In the genomic region with DNA sequence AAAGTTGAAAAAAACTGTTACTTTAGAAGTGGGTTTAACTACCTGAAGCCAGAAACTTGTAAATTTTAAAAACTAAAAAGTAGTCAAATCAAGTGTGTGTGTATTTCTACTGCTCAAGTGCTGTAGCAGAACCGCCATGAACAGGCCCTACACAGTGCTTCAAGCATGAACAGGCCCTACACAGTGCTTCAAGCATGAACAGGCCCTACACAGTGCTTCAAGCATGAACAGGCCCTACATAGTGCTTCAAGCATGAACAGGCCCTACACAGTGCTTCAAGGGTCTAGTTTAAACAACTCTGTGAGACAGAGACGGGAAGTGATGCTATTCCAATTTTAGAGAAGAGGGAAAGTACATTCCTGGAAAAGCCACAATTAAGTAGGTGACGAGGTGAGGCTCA, we compare ENCODE assay signal across 21 mouse cellular contexts. TPM values are rescaled to one million over a fixed set of nuclear protein-coding genes. Genes with fewer than 3 reads are reported as not detected.
DNase-seq lines count a peak whose midpoint lies in the region; ATAC-seq and TF ChIP-seq lines count a peak whose summit lies in the region.
"Had no signal": no experiment of that assay in that cellular context is flagged by ENCODE, and none has a peak within 500 bp of the region (broad histone marks: within the 10 kb centered on the region; RNA-seq: fewer than 3 reads in every experiment).

No protein-coding gene starts in this region.

- no peak for TF ChIP-seq CTCF in lung, adult 2 months (IDR thresholded peaks at IDR 0.05; ENCODE audit: insufficient read depth, low read length)

- no peaks in the 10 kb centered on the region for H3K9me3 ChIP-seq in lung, embryonic 16.5 days (ENCODE audit: control insufficient read depth, low read length)
- H3K9me3 ChIP-seq: embryonic facial prominence, embryonic 13.5 days; embryonic facial prominence, embryonic 15.5 days; forebrain, embryonic 10.5 days; forebrain, embryonic 12.5 days had no signal

- no peaks in the 10 kb centered on the region for H3K27me3 ChIP-seq in lung, embryonic 16.5 days (ENCODE audit: control insufficient read depth, insufficient read depth, low read depth, low read length)
- H3K27me3 ChIP-seq: embryonic facial prominence, embryonic 13.5 days; embryonic facial prominence, embryonic 15.5 days; forebrain, embryonic 12.5 days had no signal

- H3K9ac ChIP-seq in lung, embryonic 16.5 days (ENCODE audit: low read length), result no peak overlapping the region
- H3K9ac ChIP-seq: embryonic facial prominence, embryonic 13.5 days; embryonic facial prominence, embryonic 15.5 days; forebrain, embryonic 12.5 days had no signal

- H3K4me3 ChIP-seq in lung, embryonic 16.5 days (ENCODE audit: low read length), result no peak overlapping the region
- no peak overlapping the region for H3K4me3 ChIP-seq in lung, adult 2 months (replicated peaks; ENCODE audit: extremely low read depth, low read depth, low read length)
- H3K4me3 ChIP-seq: embryonic facial prominence, embryonic 13.5 days; embryonic facial prominence, embryonic 15.5 days; erythroblast, embryonic 14.5 days; forebrain, embryonic 10.5 days; forebrain, embryonic 12.5 days had no signal

- no peak for TF ChIP-seq POLR2A in lung, adult 2 months (IDR thresholded peaks at IDR 0.05; ENCODE audit: borderline replicate concordance, extremely low read depth, low read depth, low read length)

- WGBS in lung, embryonic 16.5 days, result 63% methylated on average over 3 of the region's 3 CpGs
- WGBS in lung, adult 2 months, result 72% methylated on average over 3 of the region's 3 CpGs

- H3K4me2 ChIP-seq in lung, embryonic 16.5 days (ENCODE audit: low read depth, low read length), result no peak overlapping the region
- H3K4me2 ChIP-seq: embryonic facial prominence, embryonic 13.5 days; embryonic facial prominence, embryonic 15.5 days; forebrain, embryonic 12.5 days had no signal

- ATAC-seq in lung, embryonic 16.5 days (ENCODE audit: low read depth), result peak; percentile 54
- ATAC-seq: forebrain, embryonic 14.5 days; forebrain, embryonic 16.5 days had no signal

- DNase-seq in lung, adult 2 months, result no peak
- peak; percentile 4 for DNase-seq in lung, postnatal 25 days (ENCODE audit: low spot score)
- DNase-seq in lung, postnatal 4 days, result no peak
- DNase-seq: adrenal gland, adult 2 months; adrenal gland, postnatal 10 days; adrenal gland, postnatal 25 days; cerebellum, adult 11 months; cerebellum, adult 18-20 months; cerebellum, adult 8-10 months; cerebellum, adult 9-11 months; cerebellum, postnatal 14 days; cerebellum, postnatal 36 days; embryo, embryonic 11 days had no signal

- peaks cover 28% of the 10 kb centered on the region; the same call in 1 of the 2 replicates for H3K36me3 ChIP-seq in lung, embryonic 16.5 days (ENCODE audit: control insufficient read depth, insufficient read depth, low read length)

- H3K27ac ChIP-seq in lung, embryonic 16.5 days (ENCODE audit: low read length), result no peak overlapping the region
- H3K27ac ChIP-seq: embryonic facial prominence, embryonic 13.5 days; embryonic facial prominence, embryonic 15.5 days; forebrain, embryonic 10.5 days; forebrain, embryonic 12.5 days had no signal

- H3K4me1 ChIP-seq in lung, embryonic 16.5 days (replicated peaks; ENCODE audit: control insufficient read depth, insufficient read depth, low read length), result no peaks in the 10 kb centered on the region
- no peaks in the 10 kb centered on the region for H3K4me1 ChIP-seq in lung, adult 2 months (ENCODE audit: control insufficient read depth, insufficient read depth, low read length)
- H3K4me1 ChIP-seq: embryonic facial prominence, embryonic 13.5 days; embryonic facial prominence, embryonic 15.5 days; forebrain, embryonic 10.5 days; forebrain, embryonic 12.5 days had no signal

RNA-seq across cellular contexts. Expression of gene Dnajc13, which starts 51.3 kb away (rescaled TPM):
- polyA plus RNA-seq in lung, embryonic 16.5 days (2015; fragmentation: Nextera tagmentation; extraction: Ambion mirVana), result 16.5 and 17.5 TPM in 2 replicates
- 19.4 and 21.3 TPM in 2 replicates for polyA plus RNA-seq in lung, adult 2 months (2012; rRNA removed)
